Mouse (Mus musculus) liver, embryonic 13.5 days (tissue): Measurements from ENCODE around the gene Vmn1r62. TPM values are rescaled to one million over a fixed set of nuclear protein-coding genes. Genes with fewer than 3 reads are reported as not detected.
"Not testable (repeated sequence)": the region's sequence is repeated elsewhere in the genome, so short reads cannot be mapped to it uniquely, and the experiment has no call there.

ENCODE experiments used
- ATAC-seq: fragments of 200-750 bp; cut with Nextera tagmentation; 2 replicates; pipeline ENCODE4 v1.8.0; 2017; ENCODE audit warnings: low read depth, mild to moderate bottlenecking, moderate number of reproducible peaks, moderate library complexity
- DNase-seq: peaks from one replicate; pipeline ENCODE4 v3.0.0; 2022
- H3K27ac ChIP-seq: fragments of 300-500 bp; sonication (generic); 2 replicates; pipeline ENCODE4 v1.5.1; 2015; ENCODE audit warnings: moderate library complexity, mild to moderate bottlenecking, inconsistent platforms
- H3K27me3 ChIP-seq: fragments of 300-500 bp; sonication (generic); 2 replicates; pipeline ENCODE4 v1.6.1; 2015; ENCODE audit warnings: mild to moderate bottlenecking, inconsistent platforms
- H3K36me3 ChIP-seq: fragments of 300-500 bp; sonication (generic); 2 replicates; pipeline ENCODE4 v1.6.1; 2015; ENCODE audit warnings: mild to moderate bottlenecking, inconsistent platforms
- H3K4me1 ChIP-seq: fragments of 300-500 bp; sonication (generic); replicated peaks from 2 replicates; pipeline ENCODE4 v1.6.1; 2015; ENCODE audit warnings: inconsistent platforms
- H3K4me2 ChIP-seq: fragments of 300-500 bp; sonication (generic); 2 replicates; pipeline ENCODE4 v1.6.1; 2015; ENCODE audit warnings: inconsistent platforms, mild to moderate bottlenecking, moderate library complexity
- H3K4me3 ChIP-seq: fragments of 300-500 bp; sonication (generic); replicated peaks from 2 replicates; pipeline ENCODE4 v1.5.1; 2015; ENCODE audit warnings: mild to moderate bottlenecking, inconsistent platforms
- H3K9ac ChIP-seq: fragments of 300-500 bp; sonication (generic); 2 replicates; pipeline ENCODE4 v1.6.1; 2015; ENCODE audit warnings: mild to moderate bottlenecking, inconsistent platforms
- H3K9me3 ChIP-seq: fragments of 300-500 bp; sonication (generic); replicated peaks from 2 replicates; pipeline ENCODE4 v1.6.1; 2016; ENCODE audit warnings: inconsistent platforms
- WGBS: fragments of 180-500 bp; shearing (Covaris S2); methylation state at CpG from one replicate; pipeline ENCODE4 v1.1.7; 2015; ENCODE audit not compliant: insufficient replicate concordance; 5-methylcytosine and 5-hydroxymethylcytosine counted together
- polyA plus RNA-seq: library from polyadenylated mRNA; unstranded; fragments of >200 nt; fragmentation: Nextera tagmentation; extraction: Ambion mirVana; gene quantifications from 2 replicates; pipeline ENCODE4 v1.2.1, GENCODE M21; 2015

The Vmn1r62 gene
- not detected in 2 replicates for polyA plus RNA-seq

- no CpG with 5 or more reads among the region's 1 CpGs for WGBS
- ATAC-seq: not testable (repeated sequence)
Observed at GRCm38 (mm10) chr7:5673331-5673730, at the start of gene Vmn1r62. Gene Vmn1r62 (plus strand): TSS chr7:5673631.

More at GRCm38 (mm10) chr7:5673331-5673730, at the start of gene Vmn1r62:
- H3K27ac ChIP-seq, H3K4me1 ChIP-seq, H3K9ac ChIP-seq, H3K4me3 ChIP-seq, H3K36me3 ChIP-seq, DNase-seq, H3K9me3 ChIP-seq, H3K27me3 ChIP-seq, H3K4me2 ChIP-seq: not testable (repeated sequence)

Other genes starting within 250 kb of the Vmn1r62 start
- gene Vmn1r59, start 216.9 kb upstream of the Vmn1r62 start, polyA plus RNA-seq: not detected in 2 replicates
- gene Vmn2r28, start 179.7 kb upstream of the Vmn1r62 start, polyA plus RNA-seq: not detected in 2 replicates
- gene Vmn1r60, start 126.3 kb upstream of the Vmn1r62 start, polyA plus RNA-seq: not detected in 2 replicates
- gene Vmn1r61, start 60.3 kb upstream of the Vmn1r62 start, polyA plus RNA-seq: not detected in 2 replicates
- not detected in 2 replicates for gene Vmn1r63, start 131.8 kb downstream of the Vmn1r62 start, polyA plus RNA-seq
- gene Vmn1r64, start 210.9 kb downstream of the Vmn1r62 start, polyA plus RNA-seq: not detected in 2 replicates